Mouse (Mus musculus): ENCODE measurements at regions not wholly inside any gene's neighbourhood (a gene's known extent, or its start where the extent isn't known, plus 50 kb on each side); places are given as distances from the start of the nearest gene placed in this dataset.
"Not testable (repeated sequence)": the region's sequence is repeated elsewhere in the genome, so short reads cannot be mapped to it uniquely, and the experiment has no call there.

GRCm38 (mm10) chr5:3244067-3244466 lies 97.2 kb upstream of the Cdk6 start:
- not testable (repeated sequence) for TF ChIP-seq CTCF (IDR thresholded peaks at IDR 0.05; ENCODE audit: borderline replicate concordance, insufficient read depth, low read depth, low read length); POLR2A (IDR thresholded peaks at IDR 0.05; ENCODE audit: borderline replicate concordance, insufficient read depth, low read length)
